Mouse (Mus musculus) liver, embryonic 14.5 days (tissue): ENCODE results near the gene Tmem104.

ENCODE experiments used
- CTCF ChIP-seq: IDR thresholded peaks from 2 replicates; pipeline ENCODE4 v1.5.1; 2016; ENCODE audit warnings: antibody characterized with exemption, low read depth, control low read depth
- EP300 ChIP-seq: IDR thresholded peaks from 2 replicates; pipeline ENCODE4 v1.6.1; 2016; ENCODE audit warnings: antibody characterized with exemption, low read depth

GRCm38 (mm10) chr11:115231924-115232323 is 44.6 kb downstream of the Tmem104 start:
- TF ChIP-seq CTCF (no peak), EP300 (no peak)
